Mouse (Mus musculus): Measurements from ENCODE around the gene Cd24a.

The Cd24a gene

DNA sequence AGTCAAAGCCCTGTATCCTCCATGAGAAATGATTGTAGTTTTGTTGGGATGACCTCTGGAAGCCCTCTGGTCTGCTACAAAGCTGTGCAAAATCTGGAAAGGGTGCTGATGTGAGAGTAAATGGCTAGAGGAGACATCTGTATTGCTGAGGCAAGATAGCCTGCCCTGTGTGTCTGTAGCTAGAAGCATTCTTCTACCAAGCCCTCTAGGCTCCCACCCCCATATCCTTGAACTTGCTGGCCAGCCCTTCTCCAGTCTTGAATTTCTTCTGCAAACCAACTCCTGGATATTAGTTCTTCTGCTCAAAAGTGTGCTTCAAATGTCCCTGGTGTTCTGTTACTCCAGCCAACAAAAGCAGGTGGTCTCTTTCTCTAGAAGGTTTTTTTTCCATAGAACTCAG lies 51.8 kb downstream of the Cd24a start:
- no peak for DNase-seq (ENCODE audit: low spot score)

DNA sequence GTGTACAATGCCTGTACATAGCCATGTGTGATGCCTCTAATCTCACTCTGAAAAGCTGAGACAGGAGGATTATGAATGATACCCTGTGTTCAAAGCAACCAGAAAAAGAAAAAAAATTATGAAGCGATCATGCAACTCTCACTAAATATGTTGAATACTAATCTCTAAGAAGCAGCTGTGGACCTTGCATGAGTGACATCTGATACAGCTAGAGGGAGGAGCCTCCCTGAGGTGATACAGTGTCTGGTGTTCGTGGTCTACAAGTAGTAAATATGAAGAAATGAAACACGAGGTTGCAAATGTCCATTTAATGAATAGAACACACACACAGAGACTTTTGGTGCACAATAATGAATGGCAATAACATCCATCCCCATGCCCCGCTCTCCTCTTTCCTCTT lies 52.5 kb downstream of the Cd24a start:
- peak; percentile 82 for DNase-seq (ENCODE audit: low spot score)

DNA sequence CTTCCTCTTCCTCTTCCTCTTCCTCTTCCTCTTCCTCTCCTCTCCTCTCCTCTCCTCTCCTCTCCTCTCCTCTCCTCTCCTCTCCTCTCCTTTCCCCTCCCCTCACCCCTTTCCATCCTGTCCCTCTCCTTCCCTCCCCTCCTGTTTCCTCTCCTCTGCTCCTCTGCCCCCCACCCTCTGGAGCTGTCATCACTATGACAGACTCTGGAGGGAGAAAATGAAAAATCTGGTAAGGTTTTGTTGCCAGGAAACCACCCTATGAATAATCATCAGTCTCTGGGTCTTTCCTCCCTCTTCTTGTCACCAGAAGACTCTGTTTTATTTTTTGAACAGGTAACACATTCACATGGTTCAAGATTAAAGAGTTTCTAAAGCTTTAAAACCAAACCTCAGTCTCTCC lies 53.0 kb downstream of the Cd24a start:
- no peak for DNase-seq (ENCODE audit: low spot score)

DNA sequence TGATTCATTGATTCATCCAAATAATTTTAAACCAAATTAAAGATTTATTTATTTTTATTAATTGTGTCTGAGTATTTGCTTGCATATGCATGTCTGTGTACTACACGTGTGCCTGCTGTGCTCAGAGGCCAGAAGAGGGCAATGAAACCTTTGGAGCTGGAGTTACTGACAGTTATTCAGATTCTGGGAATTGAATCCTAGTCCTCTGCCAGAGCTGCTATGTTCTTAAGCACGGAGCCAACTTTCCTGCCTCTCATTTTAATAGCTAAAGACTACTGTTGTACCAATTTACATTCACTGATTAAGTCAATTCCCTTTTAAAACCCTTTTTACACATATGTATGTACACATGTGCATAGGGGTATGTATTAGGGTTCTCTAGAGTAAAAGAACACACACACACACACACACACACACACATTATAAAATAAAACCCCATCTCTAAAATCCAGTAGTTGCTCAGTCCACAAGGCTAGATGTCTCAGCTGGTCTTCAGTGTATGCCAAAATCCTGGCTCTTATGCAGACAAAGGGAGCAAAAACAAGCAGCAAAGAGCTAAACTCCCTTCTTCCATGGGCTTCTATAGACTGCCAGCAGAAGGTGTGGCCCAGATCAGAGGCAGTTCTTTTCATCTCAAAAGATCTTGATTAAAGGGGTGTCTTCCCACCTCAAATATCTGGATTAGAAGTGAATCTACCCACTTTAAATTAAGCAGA lies 53.7 kb downstream of the Cd24a start:
- no peak for DNase-seq (ENCODE audit: low spot score)

DNA sequence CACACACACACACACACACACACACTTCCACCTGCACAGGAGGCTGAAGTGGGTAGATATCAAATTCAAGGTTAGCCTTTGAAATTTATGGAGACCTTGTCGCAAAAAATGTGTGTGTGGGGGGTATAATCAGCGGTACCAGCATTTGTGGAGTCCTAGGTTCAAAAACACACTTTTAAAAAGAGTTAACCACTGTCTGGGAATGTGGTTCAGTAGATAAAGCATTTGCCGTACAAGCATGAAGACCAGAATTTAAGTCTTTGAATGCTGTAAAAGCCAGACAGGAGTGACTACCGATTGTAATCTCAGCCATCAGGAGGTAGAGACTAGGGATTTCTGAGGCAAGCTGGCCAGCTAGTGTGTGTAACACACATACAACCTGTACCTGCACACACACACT lies 55.0 kb downstream of the Cd24a start:
- no peak for DNase-seq (ENCODE audit: low spot score)
